Mouse (Mus musculus): Measurements from ENCODE around the gene Dclk1.

GRCm38 (mm10) chr3:55318021-55318420, 75.9 kb downstream of the Dclk1 start:
- no peak for TF ChIP-seq GATA1 (IDR thresholded peaks at IDR 0.05; ENCODE audit: borderline replicate concordance, low read length)
- no peak for TF ChIP-seq TAL1 (conservative IDR thresholded peaks at IDR 0.05; ENCODE audit: low read depth, low read length)
- no peak for TF ChIP-seq CTCF (IDR thresholded peaks at IDR 0.05; ENCODE audit: low read depth, low read length)
- TF ChIP-seq POLR2AphosphoS5 (IDR thresholded peaks at IDR 0.05; ENCODE audit: insufficient replicate concordance, low read depth, low read length), result no peak
